Mouse (Mus musculus) embryonic facial prominence, embryonic 12.5 days (tissue): Measurements from ENCODE around the gene Cfb. TPM values are rescaled to one million over a fixed set of nuclear protein-coding genes. Genes with fewer than 3 reads are reported as not detected.
"Not testable (repeated sequence)": the region's sequence is repeated elsewhere in the genome, so short reads cannot be mapped to it uniquely, and the experiment has no call there.

ENCODE experiments used
- ATAC-seq: fragments of 200-750 bp; cut with Nextera tagmentation; 2 replicates; pipeline ENCODE4 v1.8.0; 2017; ENCODE audit not compliant: insufficient number of reproducible peaks, insufficient read depth, low FRiP score, low TSS enrichment
- H3K27ac ChIP-seq: fragments of 300-500 bp; sonication (generic); 2 replicates; pipeline ENCODE4 v1.5.1; 2016; ENCODE audit warnings: mild to moderate bottlenecking
- H3K27me3 ChIP-seq: fragments of 300-500 bp; sonication (generic); 2 replicates; pipeline ENCODE4 v1.6.1; 2016; ENCODE audit warnings: mild to moderate bottlenecking, moderate library complexity
- H3K36me3 ChIP-seq: fragments of 300-500 bp; sonication (generic); 2 replicates; pipeline ENCODE4 v1.6.1; 2016; ENCODE audit warnings: mild to moderate bottlenecking
- H3K4me1 ChIP-seq: fragments of 300-500 bp; sonication (generic); 2 replicates; pipeline ENCODE4 v1.6.1; 2016
- H3K4me2 ChIP-seq: fragments of 300-500 bp; sonication (generic); replicated peaks from 2 replicates; pipeline ENCODE4 v1.6.1; 2016; ENCODE audit warnings: mild to moderate bottlenecking, moderate library complexity
- H3K4me3 ChIP-seq: fragments of 300-500 bp; sonication (generic); 2 replicates; pipeline ENCODE4 v1.5.1; 2016; ENCODE audit warnings: mild to moderate bottlenecking
- H3K9ac ChIP-seq: fragments of 300-500 bp; sonication (generic); 2 replicates; pipeline ENCODE4 v1.6.1; 2016; ENCODE audit warnings: mild to moderate bottlenecking, moderate library complexity
- H3K9me3 ChIP-seq: fragments of 300-500 bp; sonication (generic); 2 replicates; pipeline ENCODE4 v1.6.1; 2016; ENCODE audit warnings: mild to moderate bottlenecking, moderate library complexity
- WGBS: fragments of 180-500 bp; shearing (Covaris S2); methylation state at CpG from one replicate; pipeline ENCODE4 v1.1.7; 2016; 5-methylcytosine and 5-hydroxymethylcytosine counted together
- microRNA-seq: library from miRNA; unstranded; fragments of <30 nt; microRNA quantifications from one replicate; pipeline ENCODE4, GENCODE M21; 2017
- polyA plus RNA-seq: library from polyadenylated mRNA; unstranded; fragments of >200 nt; fragmentation: Nextera tagmentation; extraction: Ambion mirVana; gene quantifications from 2 replicates; pipeline ENCODE4 v1.2.1, GENCODE M21; 2016

Cfb gene
- polyA plus RNA-seq, 1 experiment from 2014 or later: 1.1 TPM

DNA sequence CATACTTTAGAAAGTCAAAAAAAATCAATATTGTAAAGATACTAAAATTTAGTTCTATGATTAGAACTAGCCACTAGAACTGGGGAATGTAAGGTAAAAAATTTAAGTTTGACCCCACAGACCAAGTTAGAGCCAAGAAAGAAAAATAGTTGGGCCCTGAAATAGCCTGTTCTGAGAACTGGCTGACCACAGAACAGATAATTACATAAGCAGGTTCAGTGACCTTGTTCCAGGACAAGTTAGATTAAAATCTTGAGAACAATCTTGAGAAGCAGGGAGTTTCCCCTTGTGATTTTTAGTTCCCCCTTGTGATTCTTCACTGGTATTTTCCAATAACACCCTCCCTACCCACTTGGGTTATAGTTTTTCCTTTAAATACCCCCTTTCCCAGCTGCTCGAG lies 31.5 kb downstream of the Cfb start:
- 74% methylated on average over 1 of the region's 1 CpGs for WGBS
- not testable (repeated sequence) for H3K27me3 ChIP-seq, H3K4me1 ChIP-seq, ATAC-seq, H3K4me3 ChIP-seq, H3K27ac ChIP-seq, H3K9ac ChIP-seq, H3K9me3 ChIP-seq, H3K4me2 ChIP-seq
- H3K36me3 ChIP-seq: peaks cover 51% of the 10 kb centered on the region

- ATAC-seq: no peak
- Histone ChIP-seq H3K4me1 (no peaks in the 10 kb centered on the region), H3K36me3 (no peaks in the 10 kb centered on the region), H3K27ac (no peak overlapping the region), H3K9me3 (no peaks in the 10 kb centered on the region), H3K27me3 (no peaks in the 10 kb centered on the region), H3K4me2 (no peak overlapping the region), H3K9ac (no peak overlapping the region), H3K4me3 (no peak overlapping the region)
- WGBS: 76% methylated on average over 7 of the region's 7 CpGs
Observed at GRCm38 (mm10) chr17:34814818-34815370, 47.4 kb downstream of the Cfb start.

- not testable (repeated sequence) for H3K4me2 ChIP-seq, H3K36me3 ChIP-seq, H3K9ac ChIP-seq, H3K27me3 ChIP-seq, H3K27ac ChIP-seq, H3K4me3 ChIP-seq, H3K9me3 ChIP-seq, H3K4me1 ChIP-seq, ATAC-seq
- 63% methylated on average over 12 of the region's 12 CpGs for WGBS
Observed at GRCm38 (mm10) chr17:34813747-34814146, 48.6 kb downstream of the Cfb start.

GRCm38 (mm10) chr17:34811275-34811674 lies 51.0 kb downstream of the Cfb start:
- H3K9ac ChIP-seq: no peak overlapping the region

DNA sequence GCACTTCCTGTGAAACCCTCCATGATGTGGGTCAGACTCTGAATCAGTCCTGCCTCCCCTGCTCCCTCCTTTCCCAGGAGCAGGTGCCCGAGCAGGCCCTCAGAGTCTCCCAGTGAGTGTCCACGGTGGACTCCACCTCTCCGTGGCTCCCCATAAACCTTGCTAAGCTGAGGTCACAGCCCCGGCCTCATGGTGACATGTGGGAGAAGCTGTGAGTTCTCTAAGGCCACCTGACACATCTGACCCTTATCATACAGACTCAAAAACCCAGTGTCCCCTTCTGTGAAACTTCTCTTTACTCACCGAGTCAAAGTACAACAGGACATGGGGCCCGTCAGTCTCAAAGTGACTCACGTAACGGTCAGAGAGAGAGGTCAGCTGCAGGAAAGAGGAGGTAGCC lies 51.5 kb downstream of the Cfb start:
- WGBS: 86% methylated on average over 8 of the region's 8 CpGs
- H3K4me3 ChIP-seq, H3K36me3 ChIP-seq, H3K9ac ChIP-seq, H3K4me2 ChIP-seq, H3K27me3 ChIP-seq, H3K27ac ChIP-seq, ATAC-seq, H3K4me1 ChIP-seq, H3K9me3 ChIP-seq: not testable (repeated sequence)

More at GRCm38 (mm10) chr17:34811275-34811674, 51.0 kb downstream of the Cfb start:
- Histone ChIP-seq H3K36me3 (no peaks in the 10 kb centered on the region), H3K9me3 (no peaks in the 10 kb centered on the region), H3K4me1 (no peaks in the 10 kb centered on the region), H3K4me2 (no peak overlapping the region), H3K27me3 (no peaks in the 10 kb centered on the region), H3K4me3 (no peak overlapping the region), H3K27ac (no peak overlapping the region)
- no peak for ATAC-seq
- 67% methylated on average over 15 of the region's 15 CpGs for WGBS

- WGBS: 89% methylated on average over 5 of the region's 5 CpGs
- not testable (repeated sequence) for H3K9me3 ChIP-seq, H3K27me3 ChIP-seq, H3K4me2 ChIP-seq, H3K27ac ChIP-seq, H3K9ac ChIP-seq, H3K36me3 ChIP-seq, ATAC-seq, H3K4me1 ChIP-seq, H3K4me3 ChIP-seq
Observed at GRCm38 (mm10) chr17:34810411-34810810, 51.9 kb downstream of the Cfb start.

DNA sequence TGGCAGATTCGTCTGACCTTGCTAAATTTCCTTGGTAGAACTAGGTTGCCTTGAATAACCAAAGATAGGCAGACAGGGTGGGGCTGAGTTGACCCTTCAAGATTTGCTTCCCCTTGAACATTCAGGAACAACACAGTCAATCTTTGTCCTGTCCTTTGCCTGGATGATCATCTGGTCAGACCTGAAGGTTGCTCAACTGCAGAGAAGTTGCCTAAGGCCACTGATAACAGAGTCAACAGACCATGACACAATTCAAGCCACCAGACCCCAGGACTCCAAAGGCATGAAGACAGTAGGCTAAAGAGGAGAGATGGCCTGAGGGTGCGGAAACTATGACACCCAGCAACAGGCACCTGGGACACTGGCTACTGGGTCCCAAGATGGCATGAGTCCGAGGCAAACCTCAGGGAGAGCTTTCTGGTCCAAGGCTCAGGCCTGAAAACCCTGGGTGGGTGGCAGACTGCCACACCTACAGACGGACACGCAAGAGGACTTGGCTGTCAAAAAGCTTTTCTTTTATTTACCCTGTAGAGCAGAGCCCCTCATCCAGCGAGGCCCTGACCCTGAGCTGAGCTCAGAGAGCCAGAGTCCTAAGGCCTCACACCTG lies 53.6 kb downstream of the Cfb start:
- Histone ChIP-seq H3K4me1 (no peaks in the 10 kb centered on the region), H3K27ac (no peak overlapping the region), H3K36me3 (no peaks in the 10 kb centered on the region), H3K27me3 (no peaks in the 10 kb centered on the region), H3K9me3 (peaks cover 5% of the 10 kb centered on the region), H3K4me2 (no peak overlapping the region), H3K9ac (no peak overlapping the region), H3K4me3 (no peak overlapping the region)
- 80% methylated on average over 6 of the region's 6 CpGs for WGBS
- ATAC-seq: no peak

GRCm38 (mm10) chr17:34807176-34807575 lies 55.1 kb downstream of the Cfb start:
- WGBS: 68% methylated on average over 3 of the region's 3 CpGs
- Histone ChIP-seq H3K9me3 (peaks cover 5% of the 10 kb centered on the region), H3K36me3 (no peaks in the 10 kb centered on the region), H3K4me3 (no peak overlapping the region), H3K27ac (no peak overlapping the region), H3K9ac (no peak overlapping the region), H3K4me1 (no peaks in the 10 kb centered on the region), H3K27me3 (no peaks in the 10 kb centered on the region), H3K4me2 (no peak overlapping the region)
- no peak for ATAC-seq

Small RNA genes within 50 kb of the gene (microRNA-seq; reads per million reads assigned to microRNA genes)
- gene Mir6970: not detected
- 1.3 reads per million for gene Mir6971
- gene Mir6972: not detected

Other genes with a start within 250 kb of the Cfb start
- 7.0 and 10.1 TPM in 2 replicates for gene Egfl8, start 246.5 kb downstream of the Cfb start, polyA plus RNA-seq
- gene Ppt2, start 234.0 kb downstream of the Cfb start, polyA plus RNA-seq: 18.0 and 18.8 TPM in 2 replicates
- gene Prrt1, start 233.0 kb downstream of the Cfb start, polyA plus RNA-seq: 0.52 and 0.56 TPM in 2 replicates
- 16.6 and 16.8 TPM in 2 replicates for gene Fkbpl, start 217.8 kb downstream of the Cfb start, polyA plus RNA-seq
- 110 TPM in 2 replicates for gene Atf6b, start 215.4 kb downstream of the Cfb start, polyA plus RNA-seq
- 0.01 and 0.05 TPM in 2 replicates for gene Tnxb, start 192.0 kb downstream of the Cfb start, polyA plus RNA-seq
- gene C4b, start 118.6 kb downstream of the Cfb start, polyA plus RNA-seq: 0.05 TPM in 1 of 2 replicates, not detected in the other
- not detected in 2 replicates for gene Cyp21a1, start 58.0 kb downstream of the Cfb start, polyA plus RNA-seq
- 21.5 and 23.8 TPM in 2 replicates for gene Stk19, start 25.6 kb downstream of the Cfb start, polyA plus RNA-seq
- 65.5 and 77.7 TPM in 2 replicates for gene Dxo, start 25.5 kb downstream of the Cfb start, polyA plus RNA-seq
- 61.6 and 64.3 TPM in 2 replicates for gene Skiv2l, start 12.3 kb downstream of the Cfb start, polyA plus RNA-seq
- gene Nelfe, start 12.1 kb downstream of the Cfb start, polyA plus RNA-seq: 127 and 134 TPM in 2 replicates
- 8.6 and 8.9 TPM in 2 replicates for gene Zbtb12, start 17.0 kb upstream of the Cfb start, polyA plus RNA-seq
- 0.31 TPM in 1 of 2 replicates, not detected in the other for gene Gm20547, start 19.5 kb upstream of the Cfb start, polyA plus RNA-seq
- gene C2, start 35.7 kb upstream of the Cfb start, polyA plus RNA-seq: 1.2 and 2.5 TPM in 2 replicates
- 111 and 121 TPM in 2 replicates for gene Ehmt2, start 36.0 kb upstream of the Cfb start, polyA plus RNA-seq
- gene Slc44a4, start 51.9 kb upstream of the Cfb start, polyA plus RNA-seq: 0.29 TPM in 1 of 2 replicates, not detected in the other
- 19.2 and 20.8 TPM in 2 replicates for gene Neu1, start 68.7 kb upstream of the Cfb start, polyA plus RNA-seq
- 0.33 and 0.36 TPM in 2 replicates for gene Hspa1b, start 96.7 kb upstream of the Cfb start, polyA plus RNA-seq
- gene Gm20481, start 107.4 kb upstream of the Cfb start, polyA plus RNA-seq: not detected in 2 replicates
- 4.2 and 4.9 TPM in 2 replicates for gene Hspa1a, start 109.6 kb upstream of the Cfb start, polyA plus RNA-seq
- 0.84 and 0.99 TPM in 2 replicates for gene Hspa1l, start 110.2 kb upstream of the Cfb start, polyA plus RNA-seq
- gene Lsm2, start 119.3 kb upstream of the Cfb start, polyA plus RNA-seq: 212 and 230 TPM in 2 replicates
- gene Vars, start 138.5 kb upstream of the Cfb start, polyA plus RNA-seq: 150 and 160 TPM in 2 replicates
- 0.20 and 0.25 TPM in 2 replicates for gene Vwa7, start 154.1 kb upstream of the Cfb start, polyA plus RNA-seq
- 8.7 and 9.5 TPM in 2 replicates for gene Sapcd1, start 165.5 kb upstream of the Cfb start, polyA plus RNA-seq
- 3.7 and 4.2 TPM in 2 replicates for gene Msh5, start 184.2 kb upstream of the Cfb start, polyA plus RNA-seq
- 205 and 211 TPM in 2 replicates for gene Clic1, start 187.4 kb upstream of the Cfb start, polyA plus RNA-seq
- gene Ddah2, start 196.5 kb upstream of the Cfb start, polyA plus RNA-seq: 471 and 492 TPM in 2 replicates
- gene Ly6g6c, start 202.9 kb upstream of the Cfb start, polyA plus RNA-seq: not detected in 2 replicates
- gene Mpig6b, start 203.7 kb upstream of the Cfb start, polyA plus RNA-seq: 0.61 and 0.99 TPM in 2 replicates
- gene Ly6g6e, start 214.4 kb upstream of the Cfb start, polyA plus RNA-seq: 1.1 and 1.3 TPM in 2 replicates
- gene Ly6g6d, start 215.5 kb upstream of the Cfb start, polyA plus RNA-seq: 0.68 TPM in 1 of 2 replicates, not detected in the other
- gene Ly6g6f, start 223.1 kb upstream of the Cfb start, polyA plus RNA-seq: 0.27 and 0.65 TPM in 2 replicates
- 83.3 and 86.7 TPM in 2 replicates for gene Abhd16a, start 226.7 kb upstream of the Cfb start, polyA plus RNA-seq
- not detected in 2 replicates for gene Ly6g5c, start 245.8 kb upstream of the Cfb start, polyA plus RNA-seq